Mouse (Mus musculus): Measurements from ENCODE around the gene Zfp652.
A peak's percentile ranks its signal among the peaks of the same experiment; 100 is the strongest.

Gene Zfp652

GRCm38 (mm10) chr11:95768244-95768643 lies 55.8 kb downstream of the Zfp652 start:
- no peak for DNase-seq (ENCODE audit: low read depth)

GRCm38 (mm10) chr11:95769208-95769607 lies 56.7 kb downstream of the Zfp652 start:
- DNase-seq (ENCODE audit: low read depth): no peak

GRCm38 (mm10) chr11:95770720-95771364 lies 58.4 kb downstream of the Zfp652 start:
- peak; percentile 49 for DNase-seq (ENCODE audit: low read depth)

- no peak for DNase-seq (ENCODE audit: low read depth)
Observed at GRCm38 (mm10) chr11:95771665-95772064, 59.2 kb downstream of the Zfp652 start.

GRCm38 (mm10) chr11:95773264-95773663 lies 60.8 kb downstream of the Zfp652 start:
- no peak for DNase-seq (ENCODE audit: low read depth)

- DNase-seq (ENCODE audit: low read depth): peak; percentile 54
Observed at GRCm38 (mm10) chr11:95777323-95778297, 65.1 kb downstream of the Zfp652 start.

- peak; percentile 46 for DNase-seq (ENCODE audit: low read depth)
Observed at GRCm38 (mm10) chr11:95778831-95779251, 66.4 kb downstream of the Zfp652 start.

GRCm38 (mm10) chr11:95779366-95779765 lies 66.9 kb downstream of the Zfp652 start:
- no peak for DNase-seq (ENCODE audit: low read depth)

- no peak for DNase-seq (ENCODE audit: low read depth)
Observed at GRCm38 (mm10) chr11:95780480-95780879, 68.0 kb downstream of the Zfp652 start.

- no peak for DNase-seq (ENCODE audit: low read depth)
Observed at GRCm38 (mm10) chr11:95781557-95781956, 69.1 kb downstream of the Zfp652 start.

- no peak for DNase-seq (ENCODE audit: low read depth)
Observed at GRCm38 (mm10) chr11:95783457-95783856, 71.0 kb downstream of the Zfp652 start.

- DNase-seq (ENCODE audit: low read depth): no peak
Observed at GRCm38 (mm10) chr11:95783958-95784357, 71.5 kb downstream of the Zfp652 start.

GRCm38 (mm10) chr11:95785675-95786074 lies 73.2 kb downstream of the Zfp652 start:
- DNase-seq (ENCODE audit: low read depth): no peak

GRCm38 (mm10) chr11:95786511-95786910 lies 74.0 kb downstream of the Zfp652 start:
- DNase-seq (ENCODE audit: low read depth): no peak

GRCm38 (mm10) chr11:95789451-95789891 lies 77.0 kb downstream of the Zfp652 start:
- DNase-seq (ENCODE audit: low read depth): no peak

- no peak for DNase-seq (ENCODE audit: low read depth)
Observed at GRCm38 (mm10) chr11:95791787-95792186, 79.3 kb downstream of the Zfp652 start.

- DNase-seq (ENCODE audit: low read depth): peak; percentile 62
Observed at GRCm38 (mm10) chr11:95792950-95793509, 80.6 kb downstream of the Zfp652 start.

GRCm38 (mm10) chr11:95794201-95794600 lies 81.7 kb downstream of the Zfp652 start:
- no peak for DNase-seq (ENCODE audit: low read depth)

- DNase-seq (ENCODE audit: low read depth): no peak
Observed at GRCm38 (mm10) chr11:95795582-95795981, 83.1 kb downstream of the Zfp652 start.

GRCm38 (mm10) chr11:95805010-95805409 lies 92.5 kb downstream of the Zfp652 start:
- DNase-seq (ENCODE audit: low read depth): no peak

- no peak for DNase-seq (ENCODE audit: low read depth)
Observed at GRCm38 (mm10) chr11:95805527-95805926, 93.1 kb downstream of the Zfp652 start.

- no peak for DNase-seq (ENCODE audit: low read depth)
Observed at GRCm38 (mm10) chr11:95807884-95808283, 95.4 kb downstream of the Zfp652 start.

All from c-Kit-positive CD71-positive TER-119-negative erythroid progenitor cells, embryonic 14.5 days (primary cell).